Mouse (Mus musculus): ENCODE results near the gene Usp32.
A peak's percentile ranks its signal among the peaks of the same experiment; 100 is the strongest.

Usp32 gene

DNA sequence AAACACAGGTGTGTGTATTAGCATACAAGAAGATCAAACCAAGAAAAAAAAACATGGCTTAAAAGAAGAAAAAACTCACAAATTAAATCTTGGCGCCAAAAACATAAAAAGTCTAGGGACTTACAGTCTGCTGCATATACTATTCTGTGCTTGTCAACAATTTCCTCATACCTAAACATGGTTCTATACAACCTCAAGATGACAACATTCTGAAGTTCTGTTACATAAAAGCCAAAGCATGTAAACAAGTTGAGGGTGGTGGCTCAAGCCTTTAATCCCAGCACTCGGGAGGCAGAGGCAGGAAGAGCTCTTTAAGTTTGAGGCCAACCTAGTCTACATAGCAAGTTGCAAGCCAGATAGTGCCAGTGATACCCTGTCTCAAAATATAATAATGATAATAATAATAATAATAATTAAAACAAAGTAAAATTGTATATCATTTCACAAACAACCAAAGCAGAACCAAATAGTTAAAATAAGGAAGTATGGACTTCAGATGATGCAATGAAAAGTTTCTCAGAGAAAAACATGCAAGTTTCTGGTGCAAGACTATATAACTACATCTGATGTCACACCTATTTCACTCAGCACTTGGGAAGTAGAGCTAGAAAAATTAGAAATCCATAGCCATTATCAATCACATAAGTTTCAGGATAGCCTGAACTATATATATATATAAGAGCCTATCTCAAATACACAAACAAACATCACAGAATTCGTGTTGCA lies 16.5 kb downstream of the Usp32 start:
- no peak for DNase-seq (ENCODE audit: low spot score)

- no peak for DNase-seq (ENCODE audit: low spot score)
Observed at GRCm38 (mm10) chr11:85122073-85122472, 17.9 kb downstream of the Usp32 start.

GRCm38 (mm10) chr11:85117160-85117559 lies 22.8 kb downstream of the Usp32 start:
- DNase-seq (ENCODE audit: low spot score) = no peak

DNA sequence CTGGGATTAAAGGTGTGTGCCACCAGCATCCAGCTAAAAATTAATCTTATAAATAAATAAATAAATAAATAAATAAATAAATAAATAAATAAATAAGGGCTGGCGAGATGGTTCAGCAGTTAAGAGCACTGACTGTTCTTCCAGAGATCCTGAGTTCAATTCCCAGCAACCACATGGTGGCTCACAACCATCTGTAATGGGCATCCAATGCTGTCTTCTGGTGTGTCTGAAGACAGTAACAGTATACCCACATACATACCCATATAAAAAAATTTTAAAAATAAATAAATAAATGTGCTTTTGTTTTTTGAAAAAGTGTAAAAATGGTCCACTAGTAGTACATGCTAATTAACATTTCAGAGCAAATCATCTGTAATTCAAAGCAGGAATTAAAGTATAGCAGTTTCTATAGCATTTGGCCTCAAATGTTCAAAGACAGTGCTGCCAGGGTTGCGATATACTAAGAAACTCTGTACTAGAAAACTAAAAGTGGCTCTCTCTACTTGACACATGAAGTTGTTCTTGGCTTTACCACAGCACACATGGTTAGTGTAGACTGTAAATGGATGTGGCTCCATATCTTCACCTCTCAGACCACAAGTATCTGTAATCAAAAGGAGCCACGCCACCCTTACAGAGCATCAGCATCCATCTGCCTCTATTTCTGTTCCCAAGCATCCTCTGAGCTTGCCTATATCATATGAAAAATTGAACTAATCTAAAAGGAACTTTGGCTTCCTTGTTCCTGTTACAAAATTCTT lies 23.7 kb downstream of the Usp32 start:
- DNase-seq (ENCODE audit: low spot score) = no peak

DNA sequence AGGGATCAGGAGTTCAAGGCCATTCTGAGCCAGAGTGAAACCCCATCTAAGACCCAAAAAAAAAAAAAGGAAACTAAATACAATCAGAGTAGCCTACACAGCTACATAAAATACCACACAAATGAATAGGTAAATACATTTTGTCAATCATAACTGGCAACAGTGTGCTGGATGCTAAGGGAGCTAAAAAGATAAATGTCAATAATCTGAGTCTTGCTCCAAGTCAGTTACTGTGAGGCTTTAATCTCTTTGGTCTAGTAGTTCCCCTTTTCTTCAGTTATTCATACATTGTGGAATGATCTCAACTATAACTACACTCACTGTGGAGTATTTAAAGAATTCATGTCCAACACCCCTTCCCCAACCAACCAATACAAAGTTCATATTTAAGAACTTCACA lies 30.0 kb downstream of the Usp32 start:
- no peak for DNase-seq (ENCODE audit: low spot score)

- no peak for DNase-seq (ENCODE audit: low spot score)
Observed at GRCm38 (mm10) chr11:85107217-85107616, 32.7 kb downstream of the Usp32 start.

DNA sequence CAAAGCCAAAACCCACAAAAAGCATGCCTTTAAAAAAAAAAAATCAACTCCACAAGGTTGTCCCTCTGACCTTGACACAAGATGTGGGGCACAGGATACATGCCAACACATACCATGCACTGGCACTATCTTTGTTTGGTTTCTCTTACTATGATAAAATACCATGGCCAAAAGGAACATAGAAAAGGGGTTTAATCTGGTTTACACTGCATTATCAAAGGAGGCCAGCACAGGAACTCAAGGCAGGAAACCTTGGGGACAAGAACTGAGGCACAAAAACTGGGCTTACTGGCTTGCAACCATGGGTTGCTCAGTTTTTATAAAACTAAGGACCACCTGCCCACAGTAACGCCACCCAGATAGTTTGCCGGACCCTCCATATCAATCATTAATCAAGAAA lies 34.1 kb downstream of the Usp32 start:
- no peak for DNase-seq (ENCODE audit: low spot score)

DNA sequence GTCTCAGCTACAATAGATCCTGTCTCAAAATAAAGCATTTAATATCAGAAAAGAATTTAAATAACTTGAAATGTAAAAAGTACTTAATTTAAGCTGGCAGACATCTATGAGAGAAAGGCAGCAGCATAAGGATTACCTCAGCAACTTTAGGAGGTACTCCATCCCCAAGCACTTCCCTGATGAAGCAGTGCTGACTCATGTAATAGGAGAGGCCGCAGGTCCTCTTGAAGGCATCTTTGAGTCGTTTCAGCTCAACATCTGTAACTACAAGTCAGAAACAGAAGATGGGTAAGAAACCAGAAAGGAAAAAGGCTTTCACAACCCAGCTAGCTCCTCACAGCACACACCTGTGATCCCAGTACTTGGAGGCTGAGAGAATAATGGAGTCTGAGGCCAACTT lies 36.2 kb downstream of the Usp32 start:
- DNase-seq (ENCODE audit: low spot score) = no peak

DNA sequence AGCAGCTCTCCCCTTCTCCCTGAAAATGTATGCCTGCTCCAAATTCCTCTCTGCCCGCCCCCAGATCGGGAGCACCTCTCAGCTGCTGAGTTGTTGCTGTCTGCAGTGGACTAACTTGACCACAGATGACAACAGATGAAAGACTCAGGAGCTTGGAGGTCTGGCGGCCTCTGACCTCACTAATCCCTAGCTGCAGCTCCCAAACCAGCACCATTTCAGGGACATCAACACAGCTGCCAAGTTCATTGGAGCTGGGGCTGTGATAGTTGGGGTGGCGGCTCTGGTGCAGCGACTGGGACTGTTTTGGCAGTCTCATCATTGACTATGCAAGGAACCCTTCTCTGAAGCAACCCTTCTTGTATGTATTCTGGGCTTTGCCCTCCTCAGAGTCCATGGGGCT lies 44.8 kb downstream of the Usp32 start:
- peak; percentile 13 for DNase-seq (ENCODE audit: low spot score)

- DNase-seq (ENCODE audit: low spot score) = no peak
Observed at GRCm38 (mm10) chr11:85086253-85086652, 53.7 kb downstream of the Usp32 start.

- no peak for DNase-seq (ENCODE audit: low spot score)
Observed at GRCm38 (mm10) chr11:85067871-85068270, 72.1 kb downstream of the Usp32 start.

DNA sequence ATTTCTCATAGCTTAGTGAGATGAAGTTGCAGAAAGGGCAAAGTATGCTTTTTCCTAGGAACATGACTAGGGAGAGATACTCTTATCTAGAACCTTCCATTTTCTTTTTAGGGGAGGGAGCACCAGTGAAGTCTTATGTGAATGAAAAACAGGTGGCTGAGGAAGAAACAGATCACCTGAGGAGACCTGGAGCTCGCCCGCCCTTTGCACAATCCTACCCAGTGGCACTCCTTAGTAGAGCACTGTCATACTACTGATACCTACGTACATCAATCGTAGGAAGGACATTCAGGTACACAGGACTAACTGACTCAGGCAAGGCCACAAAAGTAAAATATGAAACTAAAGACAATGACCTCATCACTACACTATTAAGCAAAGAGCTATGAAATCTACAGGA lies 81.4 kb downstream of the Usp32 start:
- no peak for DNase-seq (ENCODE audit: low spot score)

- no peak for DNase-seq (ENCODE audit: low spot score)
Observed at GRCm38 (mm10) chr11:85057544-85057943, 82.4 kb downstream of the Usp32 start.

DNA sequence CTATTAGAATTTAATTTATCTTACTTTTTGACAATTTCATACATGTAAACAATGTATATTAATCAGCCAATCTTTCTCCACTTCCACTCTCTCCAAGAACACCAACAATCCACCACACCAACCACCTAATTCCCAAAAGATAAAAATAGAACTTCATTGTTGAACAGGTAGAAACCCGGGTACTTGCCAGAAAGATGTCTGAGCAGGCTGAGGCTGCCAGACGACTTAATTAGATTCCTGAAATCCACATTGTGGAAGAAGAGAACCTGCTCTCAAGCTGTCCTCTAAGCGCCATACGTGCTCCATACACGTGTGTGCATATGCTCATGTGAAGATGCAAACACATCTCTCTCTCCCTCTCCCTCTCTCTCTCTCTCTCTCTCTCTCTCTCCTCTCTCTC lies 83.1 kb downstream of the Usp32 start:
- DNase-seq (ENCODE audit: low spot score) = no peak

DNA sequence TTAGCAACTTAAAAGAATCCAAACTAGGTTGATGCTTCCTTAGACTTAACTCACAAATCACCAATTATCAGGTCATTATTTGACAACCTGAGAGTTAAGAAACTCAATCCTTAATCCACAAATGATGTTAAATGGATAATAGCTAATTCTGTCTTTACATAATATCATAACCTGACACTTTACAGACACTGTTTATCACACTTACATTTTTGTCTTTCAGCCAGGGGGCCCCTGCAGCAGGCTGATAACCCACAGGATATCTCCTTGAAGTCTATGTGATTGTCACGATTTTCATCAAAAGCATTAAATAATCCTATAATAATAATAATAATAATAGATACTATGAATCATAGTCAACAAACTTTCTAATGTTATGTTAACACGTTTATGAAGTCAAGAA lies 84.4 kb downstream of the Usp32 start:
- DNase-seq (ENCODE audit: low spot score) = no peak

- no peak for DNase-seq (ENCODE audit: low spot score)
Observed at GRCm38 (mm10) chr11:85039256-85039655, 100.7 kb downstream of the Usp32 start.

GRCm38 (mm10) chr11:85013121-85013520 lies 126.8 kb downstream of the Usp32 start:
- DNase-seq (ENCODE audit: low spot score) = peak; percentile 10

GRCm38 (mm10) chr11:85003566-85003965 lies 136.4 kb downstream of the Usp32 start:
- no peak for DNase-seq (ENCODE audit: low spot score)

GRCm38 (mm10) chr11:84995241-84995640 lies 144.7 kb downstream of the Usp32 start:
- DNase-seq (ENCODE audit: low spot score) = no peak

GRCm38 (mm10) chr11:84992996-84993395 lies 147.0 kb downstream of the Usp32 start:
- DNase-seq (ENCODE audit: low spot score) = no peak

GRCm38 (mm10) chr11:84988341-84988919 lies 151.5 kb downstream of the Usp32 start:
- DNase-seq (ENCODE audit: low spot score) = no peak

GRCm38 (mm10) chr11:84985421-84985820 lies 154.5 kb downstream of the Usp32 start:
- DNase-seq (ENCODE audit: low spot score) = no peak

GRCm38 (mm10) chr11:84980697-84981096 lies 159.3 kb downstream of the Usp32 start:
- no peak for DNase-seq (ENCODE audit: low spot score)
